Mouse (Mus musculus) lung, postnatal 36 days (tissue): ENCODE data around the gene Src.
A peak's percentile ranks its signal among the peaks of the same experiment; 100 is the strongest.

Source experiments
- DNase-seq: peaks from one replicate; pipeline ENCODE4 v3.0.0; 2022; ENCODE audit warnings: mixed read lengths

Src gene

GRCm38 (mm10) chr2:157441363-157441762 lies 23.1 kb downstream of the Src start:
- DNase-seq, result no peak

GRCm38 (mm10) chr2:157447297-157448158 lies 29.3 kb downstream of the Src start:
- peak; percentile 51 for DNase-seq

- DNase-seq, result no peak
Measured at GRCm38 (mm10) chr2:157448356-157448755, 30.1 kb downstream of the Src start.

GRCm38 (mm10) chr2:157450905-157451304 lies 32.7 kb downstream of the Src start:
- DNase-seq, result no peak

GRCm38 (mm10) chr2:157451372-157452040 lies 33.3 kb downstream of the Src start:
- peak; percentile 65 for DNase-seq

- DNase-seq, result peak; percentile 94
Measured at GRCm38 (mm10) chr2:157457100-157457806, 39.0 kb downstream of the Src start.

- peak; percentile 87 for DNase-seq
Measured at GRCm38 (mm10) chr2:157458472-157458871, 40.2 kb downstream of the Src start.

- no peak for DNase-seq
Measured at GRCm38 (mm10) chr2:157459736-157460135, 41.5 kb downstream of the Src start.

GRCm38 (mm10) chr2:157462776-157463710 lies 44.8 kb downstream of the Src start:
- DNase-seq, result no peak

GRCm38 (mm10) chr2:157463887-157464745 lies 45.9 kb downstream of the Src start:
- no peak for DNase-seq

GRCm38 (mm10) chr2:157464746-157465126 lies 46.5 kb downstream of the Src start:
- DNase-seq, result no peak

- DNase-seq, result no peak
Measured at GRCm38 (mm10) chr2:157466836-157467235, 48.6 kb downstream of the Src start.

GRCm38 (mm10) chr2:157468130-157468796 lies 50.0 kb downstream of the Src start:
- DNase-seq, result peak; percentile 53

- DNase-seq, result peak; percentile 36
Measured at GRCm38 (mm10) chr2:157471292-157471691, 53.0 kb downstream of the Src start.

GRCm38 (mm10) chr2:157471737-157472136 lies 53.5 kb downstream of the Src start:
- DNase-seq, result no peak

GRCm38 (mm10) chr2:157472469-157472868 lies 54.2 kb downstream of the Src start:
- no peak for DNase-seq

GRCm38 (mm10) chr2:157474269-157474729 lies 56.1 kb downstream of the Src start:
- DNase-seq, result no peak

- DNase-seq, result no peak
Measured at GRCm38 (mm10) chr2:157475437-157476379, 57.5 kb downstream of the Src start.

- no peak for DNase-seq
Measured at GRCm38 (mm10) chr2:157478651-157479050, 60.4 kb downstream of the Src start.
